Mouse (Mus musculus) liver (tissue): ENCODE measurements around the gene Gm49027.

Experiments used
- DNase-seq: peaks from one replicate; pipeline ENCODE4 v3.0.0-alpha.2; 2020; ENCODE audit warnings: mixed read lengths

Gene Gm49027

GRCm38 (mm10) chr5:123499717-123500116, 25.6 kb downstream of the Gm49027 start:
- no peak for DNase-seq

GRCm38 (mm10) chr5:123489935-123490334, 35.4 kb downstream of the Gm49027 start:
- DNase-seq: no peak

- DNase-seq: no peak
Measured at GRCm38 (mm10) chr5:123489112-123489785, 36.0 kb downstream of the Gm49027 start, which contains the start of the genes Lrrc43 and Il31. Lrrc43 (plus strand) TSS chr5:123489305. Il31 (minus strand) TSS chr5:123489489.

GRCm38 (mm10) chr5:123487659-123488395, 37.5 kb downstream of the Gm49027 start:
- no peak for DNase-seq

- no peak for DNase-seq
Measured at GRCm38 (mm10) chr5:123473817-123474216, 51.5 kb downstream of the Gm49027 start.

GRCm38 (mm10) chr5:123470784-123471400, 54.4 kb downstream of the Gm49027 start:
- DNase-seq: peak; percentile 8

- DNase-seq: no peak
Measured at GRCm38 (mm10) chr5:123464638-123465037, 60.6 kb downstream of the Gm49027 start.
